Mouse (Mus musculus) liver, embryonic 15.5 days (tissue): ENCODE measurements around the gene Krt13. TPM values are rescaled to one million over a fixed set of nuclear protein-coding genes. Genes with fewer than 3 reads are reported as not detected.

Experiments used
- ATAC-seq: fragments of 200-750 bp; cut with Nextera tagmentation; 2 replicates; pipeline ENCODE4 v1.8.0; 2017; ENCODE audit warnings: moderate number of reproducible peaks, mild to moderate bottlenecking, moderate library complexity; ENCODE audit not compliant: insufficient read depth
- H3K27ac ChIP-seq: fragments of 300-500 bp; sonication (generic); replicated peaks from 2 replicates; pipeline ENCODE4 v1.5.1; 2015; ENCODE audit warnings: mild to moderate bottlenecking, inconsistent platforms
- H3K27me3 ChIP-seq: fragments of 300-500 bp; sonication (generic); 2 replicates; pipeline ENCODE4 v1.6.1; 2015; ENCODE audit warnings: mild to moderate bottlenecking, inconsistent platforms
- H3K36me3 ChIP-seq: fragments of 300-500 bp; sonication (generic); replicated peaks from 2 replicates; pipeline ENCODE4 v1.6.1; 2015; ENCODE audit warnings: moderate library complexity, mild to moderate bottlenecking, inconsistent platforms
- H3K4me1 ChIP-seq: fragments of 300-500 bp; sonication (generic); replicated peaks from 2 replicates; pipeline ENCODE4 v1.6.1; 2015; ENCODE audit warnings: inconsistent platforms
- H3K4me2 ChIP-seq: fragments of 300-500 bp; sonication (generic); 2 replicates; pipeline ENCODE4 v1.6.1; 2015; ENCODE audit warnings: moderate library complexity, mild to moderate bottlenecking, inconsistent platforms
- H3K4me3 ChIP-seq: fragments of 300-500 bp; sonication (generic); replicated peaks from 2 replicates; pipeline ENCODE4 v1.5.1; 2015; ENCODE audit warnings: mild to moderate bottlenecking, inconsistent platforms
- H3K9ac ChIP-seq: fragments of 300-500 bp; sonication (generic); 2 replicates; pipeline ENCODE4 v1.6.1; 2015; ENCODE audit warnings: moderate library complexity, mild to moderate bottlenecking, inconsistent platforms
- H3K9me3 ChIP-seq: fragments of 300-500 bp; sonication (generic); replicated peaks from 2 replicates; pipeline ENCODE4 v1.6.1; 2016; ENCODE audit warnings: inconsistent platforms
- WGBS: fragments of 180-500 bp; shearing (Covaris S2); methylation state at CpG from one replicate; pipeline ENCODE4 v1.1.7; 2015; ENCODE audit warnings: mixed read lengths; ENCODE audit not compliant: insufficient replicate concordance; 5-methylcytosine and 5-hydroxymethylcytosine counted together
- polyA plus RNA-seq: library from polyadenylated mRNA; unstranded; fragments of >200 nt; fragmentation: Nextera tagmentation; extraction: Ambion mirVana; gene quantifications from 2 replicates; pipeline ENCODE4 v1.2.1, GENCODE M21; 2015

Gene Krt13
- polyA plus RNA-seq, 1 experiment from 2014 or later: not detected

- ATAC-seq: no peak
These were observed 23.7 kb upstream of the Krt13 start for GRCm38 (mm10) chr11:100145104-100145503.

DNA sequence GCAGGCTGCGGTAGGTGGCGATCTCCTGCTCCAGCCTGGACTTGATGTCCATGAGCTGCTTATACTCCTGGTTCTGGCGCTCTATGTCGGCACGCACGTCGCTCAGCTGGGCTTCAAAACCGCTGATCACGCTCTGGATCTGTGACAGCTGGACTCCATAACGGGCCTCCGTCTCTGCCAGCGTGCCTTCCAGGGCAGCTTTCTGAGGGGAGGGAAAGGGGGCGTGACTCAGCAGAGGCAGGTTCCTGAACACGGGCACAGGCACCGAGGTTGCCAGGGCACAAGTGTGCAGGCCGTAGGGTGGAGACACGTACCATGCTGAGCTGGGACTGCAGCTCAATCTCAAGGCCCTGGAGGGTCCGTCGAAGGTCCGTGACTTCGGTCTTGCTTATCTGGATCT is 19.6 kb upstream of the Krt13 start:
- 76% methylated on average over 21 of the region's 21 CpGs for WGBS
- ATAC-seq: no peak
- Histone ChIP-seq H3K27me3 (peaks cover 22% of the 10 kb centered on the region), H3K4me2 (no peak overlapping the region), H3K36me3 (no peaks in the 10 kb centered on the region), H3K9me3 (no peaks in the 10 kb centered on the region), H3K4me3 (no peak overlapping the region), H3K27ac (no peak overlapping the region), H3K4me1 (no peaks in the 10 kb centered on the region), H3K9ac (no peak overlapping the region)

More at GRCm38 (mm10) chr11:100145104-100145503, 23.7 kb upstream of the Krt13 start:
- no peaks in the 10 kb centered on the region for H3K9me3 ChIP-seq
- H3K4me1 ChIP-seq: no peaks in the 10 kb centered on the region
- 4% methylated on average over 20 of the region's 20 CpGs for WGBS
- peaks cover 34% of the 10 kb centered on the region for H3K27me3 ChIP-seq
- no peak overlapping the region for H3K27ac ChIP-seq
- peak overlapping the region; percentile 36 for H3K4me2 ChIP-seq
- H3K9ac ChIP-seq: no peak overlapping the region
- H3K4me3 ChIP-seq: peak overlapping the region; percentile 5; the same call in 1 of the 2 replicates
- no peaks in the 10 kb centered on the region for H3K36me3 ChIP-seq

GRCm38 (mm10) chr11:100139391-100139790 is 18.0 kb upstream of the Krt13 start:
- H3K36me3 ChIP-seq: no peaks in the 10 kb centered on the region
- H3K4me3 ChIP-seq: no peak overlapping the region
- H3K9ac ChIP-seq: no peak overlapping the region
- H3K9me3 ChIP-seq: no peaks in the 10 kb centered on the region
- WGBS: 45% methylated on average over 2 of the region's 2 CpGs
- ATAC-seq: no peak
- no peaks in the 10 kb centered on the region for H3K4me1 ChIP-seq
- no peak overlapping the region for H3K4me2 ChIP-seq
- H3K27me3 ChIP-seq: peaks cover 6% of the 10 kb centered on the region
- no peak overlapping the region for H3K27ac ChIP-seq

GRCm38 (mm10) chr11:100138809-100139208 is 17.4 kb upstream of the Krt13 start:
- Histone ChIP-seq H3K4me2 (no peak overlapping the region), H3K9ac (no peak overlapping the region), H3K36me3 (no peaks in the 10 kb centered on the region), H3K9me3 (no peaks in the 10 kb centered on the region), H3K27ac (no peak overlapping the region), H3K27me3 (0 out of 2 replicates have a peak, but pooled peaks cover under 1% of the 10 kb centered on the region), H3K4me3 (no peak overlapping the region), H3K4me1 (no peaks in the 10 kb centered on the region)
- ATAC-seq: no peak
- 36% methylated on average over 7 of the region's 7 CpGs for WGBS

DNA sequence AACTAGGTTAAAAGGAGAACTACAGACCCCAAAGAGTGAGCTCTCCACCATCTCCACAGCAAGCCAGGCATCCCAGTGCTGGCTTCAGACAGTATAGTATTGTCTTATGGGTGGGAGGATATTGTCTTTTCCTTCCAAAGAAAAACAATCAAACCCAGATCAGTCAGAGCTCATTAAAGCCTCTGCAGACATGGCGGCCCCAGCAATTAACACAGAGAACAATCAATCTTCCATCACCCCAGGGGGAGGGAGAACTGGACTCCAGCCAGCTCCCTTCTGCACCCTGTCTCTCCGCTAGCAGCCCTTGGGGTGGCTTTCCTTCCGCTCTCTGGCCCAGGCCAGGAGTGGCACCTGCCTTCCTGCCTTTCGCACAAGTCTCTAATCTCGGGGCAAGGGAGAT is 16.3 kb upstream of the Krt13 start:
- no peak overlapping the region for H3K9ac ChIP-seq
- H3K27ac ChIP-seq: no peak overlapping the region
- no peaks in the 10 kb centered on the region for H3K9me3 ChIP-seq
- WGBS: 40% methylated on average over 5 of the region's 5 CpGs
- no peaks in the 10 kb centered on the region for H3K4me1 ChIP-seq
- no peak overlapping the region for H3K4me2 ChIP-seq
- no peak overlapping the region for H3K4me3 ChIP-seq
- no peak for ATAC-seq
- H3K36me3 ChIP-seq: no peaks in the 10 kb centered on the region
- no peaks in the 10 kb centered on the region for H3K27me3 ChIP-seq

DNA sequence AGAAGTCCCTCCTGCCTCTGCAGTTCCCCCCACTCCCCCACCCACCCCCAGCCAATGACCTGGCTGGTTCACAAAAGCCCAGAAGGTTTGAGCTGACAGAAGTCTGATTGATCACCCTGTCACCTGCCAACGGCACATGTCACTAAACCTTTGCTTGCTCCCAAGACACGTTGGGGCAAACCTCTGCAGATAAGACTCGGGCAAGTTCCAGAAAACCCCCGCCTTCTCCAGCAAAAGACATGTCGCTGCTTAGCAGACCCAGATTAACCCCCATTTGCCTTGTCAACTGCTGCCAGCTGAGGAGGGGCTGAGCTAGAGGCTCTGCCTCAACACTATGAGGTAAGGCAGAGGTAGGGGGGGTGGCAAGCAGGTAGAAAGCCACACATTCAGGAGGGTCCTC is 15.2 kb upstream of the Krt13 start:
- H3K9me3 ChIP-seq: no peaks in the 10 kb centered on the region
- no peak overlapping the region for H3K4me3 ChIP-seq
- H3K27ac ChIP-seq: no peak overlapping the region
- H3K4me1 ChIP-seq: no peaks in the 10 kb centered on the region
- H3K4me2 ChIP-seq: no peak overlapping the region
- no peaks in the 10 kb centered on the region for H3K36me3 ChIP-seq
- 16% methylated on average over 5 of the region's 5 CpGs for WGBS
- no peaks in the 10 kb centered on the region for H3K27me3 ChIP-seq
- H3K9ac ChIP-seq: no peak overlapping the region
- no peak for ATAC-seq

DNA sequence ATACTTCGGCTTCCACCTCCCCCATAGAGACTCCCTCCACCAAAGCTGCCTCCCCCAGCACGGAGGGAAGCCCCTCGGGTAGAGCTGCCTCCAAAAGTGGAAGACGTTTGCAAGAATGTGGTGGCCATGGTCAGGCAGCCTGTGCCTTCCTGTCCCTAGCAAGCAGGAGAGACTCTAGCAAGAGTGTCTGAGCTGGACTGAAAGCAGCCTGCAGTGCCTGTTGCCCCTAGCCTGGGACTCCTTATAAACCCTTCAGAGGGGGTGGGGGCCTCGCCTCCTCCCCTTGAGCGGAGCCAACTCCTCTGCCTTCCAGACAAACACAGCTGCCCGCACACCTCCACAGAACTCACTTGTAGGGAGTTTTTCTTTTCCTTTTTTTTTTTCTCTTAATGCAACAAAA is 14.4 kb upstream of the Krt13 start, which contains the start of gene Krt15:
Krt15 (minus strand) TSS at position 198 of the 400 bp plus-strand sequence.
- Histone ChIP-seq H3K4me1 (no peaks in the 10 kb centered on the region), H3K36me3 (no peaks in the 10 kb centered on the region), H3K9me3 (no peaks in the 10 kb centered on the region), H3K4me2 (no peak within 1 kb of the TSS), H3K4me3 (no peak within 1 kb of the TSS), H3K9ac (no peak within 1 kb of the TSS), H3K27me3 (no peaks in the 10 kb centered on the region), H3K27ac (no peak within 1 kb of the TSS)
- ATAC-seq: no peak
- 53% methylated on average over 7 of the region's 7 CpGs for WGBS

GRCm38 (mm10) chr11:100124901-100125300 is 3.5 kb upstream of the Krt13 start:
- WGBS: 57% methylated on average over 7 of the region's 7 CpGs
- no peaks in the 10 kb centered on the region for H3K9me3 ChIP-seq
- H3K4me2 ChIP-seq: no peak overlapping the region
- H3K9ac ChIP-seq: no peak overlapping the region
- no peak for ATAC-seq
- H3K27me3 ChIP-seq: no peaks in the 10 kb centered on the region
- no peak overlapping the region for H3K4me3 ChIP-seq
- no peaks in the 10 kb centered on the region for H3K36me3 ChIP-seq
- no peaks in the 10 kb centered on the region for H3K4me1 ChIP-seq
- no peak overlapping the region for H3K27ac ChIP-seq

DNA sequence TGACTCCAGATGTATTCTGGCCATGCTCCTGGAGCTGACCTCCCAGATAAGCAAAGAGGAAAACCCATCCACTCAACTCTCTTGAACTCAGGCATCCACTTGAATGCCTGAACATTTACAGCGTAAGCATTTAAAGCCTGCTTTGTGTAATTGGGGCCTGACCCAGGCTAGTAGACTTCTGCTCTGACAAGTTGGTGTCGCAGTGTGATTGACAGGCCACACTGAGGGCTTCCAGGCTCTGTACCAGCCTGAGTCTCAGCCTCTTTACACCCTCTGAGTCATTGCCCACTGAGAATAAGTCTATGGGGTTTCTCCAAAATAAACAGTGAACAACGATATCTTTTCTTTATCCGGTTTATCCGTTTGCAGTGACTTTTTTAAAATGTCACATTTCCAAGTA is 1.0 kb downstream of the Krt13 start:
- no peak overlapping the region for H3K4me3 ChIP-seq
- no peaks in the 10 kb centered on the region for H3K27me3 ChIP-seq
- 72% methylated on average over 5 of the region's 5 CpGs for WGBS
- no peak overlapping the region for H3K9ac ChIP-seq
- no peaks in the 10 kb centered on the region for H3K36me3 ChIP-seq
- H3K4me2 ChIP-seq: no peak overlapping the region
- no peaks in the 10 kb centered on the region for H3K4me1 ChIP-seq
- H3K27ac ChIP-seq: no peak overlapping the region
- ATAC-seq: no peak
- no peaks in the 10 kb centered on the region for H3K9me3 ChIP-seq

- Histone ChIP-seq H3K27me3 (no peaks in the 10 kb centered on the region), H3K36me3 (no peaks in the 10 kb centered on the region), H3K9ac (no peak overlapping the region), H3K27ac (no peak overlapping the region), H3K4me2 (no peak overlapping the region), H3K4me3 (no peak overlapping the region), H3K9me3 (no peaks in the 10 kb centered on the region), H3K4me1 (no peaks in the 10 kb centered on the region)
- WGBS: 63% methylated on average over 2 of the region's 2 CpGs
- ATAC-seq: no peak
These were observed 7.7 kb downstream of the Krt13 start for GRCm38 (mm10) chr11:100113742-100114029.

DNA sequence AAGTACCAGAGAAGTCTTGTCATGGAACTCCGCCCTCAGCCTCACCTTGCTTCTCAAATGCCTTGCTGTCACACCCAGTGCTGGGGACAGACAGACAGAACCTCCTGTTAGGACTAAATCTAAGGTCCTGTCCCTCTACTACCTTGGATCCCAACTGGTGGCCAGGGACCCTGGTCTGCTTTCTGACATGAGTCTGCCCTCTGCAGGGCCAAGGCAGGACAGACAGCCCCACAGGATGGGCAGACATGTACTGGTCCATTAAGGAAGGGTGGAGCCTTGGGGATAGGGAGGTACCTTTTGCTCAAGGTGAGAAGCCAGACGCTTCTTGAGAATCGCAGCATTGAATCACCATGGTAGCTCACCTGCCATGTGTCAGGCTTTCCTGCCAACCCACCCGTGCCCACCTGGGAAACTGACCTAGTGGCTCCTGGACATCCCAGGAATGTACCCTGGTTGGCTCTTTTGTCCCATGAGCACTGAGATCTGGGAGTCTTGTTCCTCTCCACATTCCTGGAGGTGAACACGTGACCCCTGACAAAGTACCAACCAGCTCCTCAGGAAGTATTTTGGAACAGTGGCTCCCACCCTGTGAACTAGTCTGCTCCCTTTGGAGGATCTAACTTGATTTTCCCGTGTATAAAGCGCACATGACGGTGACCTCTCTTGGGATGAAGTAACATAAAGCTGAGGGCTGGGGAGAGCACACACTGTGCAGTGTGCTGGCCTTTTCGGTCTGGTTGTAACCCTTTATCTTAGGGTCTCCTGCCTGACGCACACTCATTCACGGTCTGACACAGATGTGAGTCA is 8.2 kb downstream of the Krt13 start:
- WGBS: 60% methylated on average over 11 of the region's 11 CpGs
- no peaks in the 10 kb centered on the region for H3K9me3 ChIP-seq
- no peak for ATAC-seq

More for the DNA sequence above, 8.2 kb downstream of the Krt13 start:
- H3K36me3 ChIP-seq: no peaks in the 10 kb centered on the region
- H3K4me3 ChIP-seq: no peak overlapping the region
- H3K4me2 ChIP-seq: no peak overlapping the region
- H3K27me3 ChIP-seq: no peaks in the 10 kb centered on the region
- H3K4me1 ChIP-seq: no peaks in the 10 kb centered on the region
- H3K9ac ChIP-seq: no peak overlapping the region
- H3K27ac ChIP-seq: no peak overlapping the region
